Mouse (Mus musculus) cerebellum, adult 9-10 months (tissue): ENCODE results near the gene Ints7.

Experiments used
- DNase-seq: peaks from one replicate; pipeline ENCODE4 v3.0.0; 2022

The Ints7 gene

DNA sequence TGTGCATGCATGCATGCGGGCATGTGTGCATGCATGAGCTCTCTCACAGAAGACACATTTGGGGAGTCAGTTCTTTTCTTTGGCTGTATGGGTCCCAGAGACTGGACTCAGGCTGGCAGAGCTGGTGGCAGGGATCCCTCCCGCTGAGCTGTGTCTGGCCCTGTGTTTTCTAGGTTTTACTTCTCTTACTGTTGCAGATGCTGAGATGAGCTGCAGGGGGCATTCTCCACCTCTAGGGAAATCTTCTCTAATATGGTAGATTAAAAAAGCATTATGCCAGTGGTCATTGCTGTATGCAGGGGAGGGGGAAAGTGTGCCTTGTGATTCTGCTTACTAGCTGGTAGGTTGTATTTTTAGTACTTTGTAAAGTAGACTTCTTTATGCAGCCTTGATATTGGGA lies 10.3 kb downstream of the Ints7 start:
- no peak for DNase-seq

DNA sequence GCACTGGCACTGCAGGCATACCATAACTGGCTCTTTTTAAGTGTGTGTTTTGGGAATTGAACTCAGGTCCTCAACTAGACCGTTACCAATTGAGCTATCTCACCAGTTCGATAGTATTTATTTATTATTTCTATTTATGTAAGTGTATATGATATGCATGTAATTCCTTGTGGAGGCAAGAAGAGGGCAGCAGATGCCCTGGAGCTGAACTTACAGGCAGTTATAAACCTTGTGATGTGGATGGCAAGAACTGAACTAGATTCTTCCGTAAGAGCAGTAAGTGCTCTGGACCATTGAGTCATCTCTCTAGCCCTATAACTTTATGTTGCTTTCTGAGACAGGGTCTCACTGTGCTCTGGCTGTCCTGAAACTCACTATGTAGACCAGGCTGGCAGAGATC lies 11.6 kb downstream of the Ints7 start:
- DNase-seq: no peak

DNA sequence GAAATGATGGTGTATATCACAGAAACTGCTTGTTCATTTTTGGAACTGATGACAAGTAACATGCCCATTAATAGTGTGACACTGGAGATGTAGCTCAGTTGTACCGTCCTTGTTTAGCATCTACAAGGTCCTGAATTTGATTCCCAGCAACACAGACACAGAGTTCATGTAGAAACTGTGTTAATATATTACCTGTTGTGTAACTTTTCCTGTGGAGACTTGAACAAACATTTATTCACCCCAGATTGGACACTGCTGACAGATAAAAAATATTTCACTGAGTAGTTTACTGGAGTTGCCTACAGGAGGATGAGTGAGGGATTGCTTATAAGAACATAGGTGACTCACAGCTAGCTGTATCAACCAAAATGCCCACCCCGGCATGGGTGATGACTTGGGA lies 13.3 kb downstream of the Ints7 start:
- no peak for DNase-seq

DNA sequence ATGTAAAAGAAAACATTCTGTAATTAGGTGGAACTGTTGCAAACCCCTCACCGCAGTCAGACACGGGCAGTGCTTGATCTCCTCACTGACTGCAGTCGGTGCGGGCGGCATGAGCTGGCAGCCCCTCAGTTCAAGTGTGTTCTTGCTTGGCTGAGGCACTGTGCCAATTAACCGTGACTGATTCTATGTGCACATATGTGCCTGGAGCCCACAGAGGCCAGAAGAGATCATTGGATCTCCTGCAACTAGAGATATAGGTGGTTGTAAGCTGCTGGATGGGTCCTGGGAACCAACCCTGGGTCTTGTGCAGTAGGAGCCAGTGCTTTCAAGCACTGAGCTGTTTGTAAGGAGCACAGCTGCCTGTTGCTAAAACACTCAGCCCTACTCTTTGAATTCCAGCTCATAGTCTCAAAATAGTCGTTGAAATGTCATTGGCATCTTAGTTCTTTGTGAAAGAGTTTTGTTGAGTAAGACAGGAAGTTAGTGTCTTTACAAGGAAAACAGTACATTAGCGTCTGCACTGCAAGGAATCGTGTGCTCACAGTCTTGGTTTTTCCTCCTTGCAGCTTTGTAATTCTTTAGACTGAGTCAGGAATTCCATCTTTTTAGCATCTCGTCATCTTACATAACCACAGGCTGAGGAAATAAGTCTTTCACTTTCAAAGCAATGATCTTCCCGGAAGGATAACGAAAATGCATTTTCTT lies 16.7 kb downstream of the Ints7 start:
- DNase-seq: no peak

DNA sequence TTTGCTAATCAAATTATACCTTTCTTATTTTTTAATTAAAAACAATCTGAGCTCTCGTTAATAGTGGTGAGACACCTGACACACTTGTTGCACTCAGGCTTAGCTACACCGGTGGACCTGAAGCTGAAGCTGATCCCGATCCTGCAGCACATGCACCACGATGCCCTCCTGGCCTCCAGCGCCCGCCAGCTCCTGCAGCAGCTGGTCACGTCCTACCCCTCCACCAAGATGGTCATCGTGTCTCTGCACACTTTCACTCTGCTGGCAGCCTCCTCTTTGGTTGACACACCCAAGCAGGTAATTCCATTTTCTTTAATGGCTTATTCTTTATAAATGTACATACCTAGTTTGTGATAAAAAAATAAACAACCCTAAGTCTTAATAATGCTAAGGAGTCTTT lies 20.6 kb downstream of the Ints7 start:
- no peak for DNase-seq

DNA sequence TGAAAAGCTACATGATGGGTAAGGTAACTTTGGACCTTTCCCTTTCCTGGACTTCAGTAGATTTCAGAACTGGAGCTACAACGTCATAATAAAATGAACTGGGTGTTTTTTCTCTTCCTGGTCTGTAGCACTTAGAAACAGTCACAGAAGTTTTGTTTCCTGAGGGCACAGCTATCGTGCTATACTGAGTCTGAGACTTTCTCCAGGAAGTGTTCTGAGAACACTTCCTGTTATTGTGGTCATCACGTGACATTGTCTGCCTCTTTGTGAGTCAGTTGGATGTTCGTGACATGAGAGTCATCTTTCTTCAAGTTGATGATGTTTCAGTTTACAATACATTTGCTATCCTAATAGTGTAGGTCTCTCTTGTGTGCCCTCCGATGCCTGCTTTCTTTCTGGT lies 23.8 kb downstream of the Ints7 start:
- no peak for DNase-seq

DNA sequence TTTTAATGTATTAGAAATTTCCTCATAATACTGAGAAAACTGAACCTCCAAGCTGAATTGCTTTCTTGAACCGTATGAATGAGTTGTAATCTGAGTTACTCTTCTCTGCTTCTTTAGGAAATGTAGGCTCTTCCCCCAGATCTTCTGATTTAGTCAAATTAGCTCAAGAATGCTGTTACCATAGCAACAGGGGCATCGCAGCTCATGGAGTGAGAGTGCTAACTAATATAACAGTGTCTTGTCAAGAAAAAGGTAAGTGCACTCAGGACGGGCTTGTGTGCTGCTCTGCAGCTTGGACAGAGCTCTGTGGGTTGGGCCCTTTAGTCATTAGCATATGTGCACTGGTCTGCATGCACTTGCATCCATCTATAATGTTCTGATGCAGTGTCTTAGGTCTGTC lies 29.3 kb downstream of the Ints7 start:
- DNase-seq: no peak

DNA sequence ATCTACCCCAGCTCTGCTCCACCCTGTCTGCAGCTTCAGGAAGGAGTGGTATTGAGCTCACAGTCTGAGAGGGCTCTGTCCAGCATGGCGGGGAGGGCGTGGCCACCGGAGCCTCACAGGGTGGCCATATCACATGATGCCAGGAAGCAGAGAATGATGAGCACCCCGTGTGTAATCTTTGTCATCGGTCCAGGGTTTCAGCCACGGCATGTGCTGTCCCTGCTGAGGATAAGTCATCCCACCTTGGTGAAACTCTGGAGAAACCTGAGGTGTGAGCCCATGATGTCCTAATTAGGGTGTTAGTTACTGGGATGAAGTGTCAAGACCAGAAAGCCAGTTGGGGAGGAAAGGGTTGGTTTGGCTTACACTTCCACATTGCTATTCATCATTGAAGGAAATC lies 33.6 kb downstream of the Ints7 start:
- DNase-seq: no peak

DNA sequence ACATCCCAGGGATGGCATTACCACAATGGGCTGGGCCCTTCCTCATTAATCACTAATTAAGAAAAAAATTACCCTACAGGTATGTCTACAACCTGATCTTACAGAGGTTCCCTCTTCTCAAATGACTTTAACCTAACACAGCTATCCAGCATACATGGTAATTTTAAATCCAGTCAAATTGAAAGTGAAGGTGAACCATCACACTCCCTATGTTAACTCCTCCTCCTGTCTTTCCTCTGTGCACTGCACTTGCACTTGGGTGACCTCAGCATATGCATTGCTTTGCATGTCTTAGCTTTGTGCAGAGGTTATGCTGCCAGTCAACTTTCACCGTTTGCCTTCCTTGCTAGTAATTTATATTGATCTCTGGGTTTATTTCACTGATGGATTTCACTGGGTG lies 34.1 kb downstream of the Ints7 start:
- no peak for DNase-seq

DNA sequence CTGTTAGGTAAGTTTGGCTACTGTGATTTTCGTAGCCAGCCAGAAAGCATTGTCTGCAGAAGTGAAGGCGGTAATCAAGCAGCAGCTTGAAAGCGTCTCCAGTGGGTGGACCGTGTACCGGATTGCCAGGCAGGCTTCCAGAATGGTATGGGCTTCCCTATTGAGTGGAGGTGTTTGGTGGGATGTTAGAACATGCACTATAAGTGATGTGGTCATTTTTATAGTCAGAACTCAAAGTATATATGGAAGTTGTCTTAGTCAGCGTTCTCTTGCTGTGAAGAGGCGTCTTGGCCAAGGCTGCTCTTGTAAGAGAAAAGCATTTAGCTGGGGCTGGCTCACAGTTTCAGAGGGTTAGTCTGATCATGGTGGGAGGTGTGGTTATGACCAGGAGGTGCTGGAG lies 34.9 kb downstream of the Ints7 start:
- no peak for DNase-seq

DNA sequence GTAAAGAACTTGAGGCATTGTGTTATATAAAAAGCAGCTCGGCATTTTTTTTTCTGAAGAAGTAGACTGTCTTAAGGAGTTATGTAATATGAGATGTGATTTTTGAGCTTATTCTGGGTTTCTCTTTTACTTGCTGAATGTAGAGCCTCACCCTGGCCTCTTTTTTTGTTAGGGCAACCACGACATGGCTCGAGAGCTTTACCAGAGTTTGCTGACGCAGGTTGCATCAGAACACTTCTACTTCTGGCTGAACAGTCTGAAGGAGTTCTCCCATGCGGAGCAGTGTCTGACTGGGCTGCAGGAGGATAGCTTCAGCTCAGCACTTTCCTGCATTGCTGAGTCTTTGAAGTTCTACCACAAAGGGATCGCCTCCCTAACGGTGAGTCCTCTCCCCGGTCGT lies 36.2 kb downstream of the Ints7 start:
- DNase-seq: no peak

DNA sequence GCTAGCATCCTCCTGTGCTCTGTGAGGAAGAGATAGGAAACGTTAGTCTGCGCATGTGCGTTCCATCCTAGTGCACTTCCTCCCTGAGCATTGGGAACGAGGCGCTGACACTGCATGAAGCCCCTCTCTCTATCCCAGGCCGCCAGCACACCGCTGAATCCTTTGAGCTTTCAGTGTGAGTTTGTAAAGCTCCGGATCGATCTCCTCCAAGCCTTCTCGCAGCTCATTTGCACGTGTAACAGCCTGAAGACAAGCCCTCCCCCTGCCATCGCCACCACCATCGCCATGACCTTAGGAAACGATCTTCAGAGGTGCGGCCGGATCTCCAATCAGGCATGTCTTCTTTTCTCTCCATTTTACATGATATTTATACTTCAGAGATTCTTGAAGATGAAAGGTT lies 37.4 kb downstream of the Ints7 start:
- DNase-seq: no peak

DNA sequence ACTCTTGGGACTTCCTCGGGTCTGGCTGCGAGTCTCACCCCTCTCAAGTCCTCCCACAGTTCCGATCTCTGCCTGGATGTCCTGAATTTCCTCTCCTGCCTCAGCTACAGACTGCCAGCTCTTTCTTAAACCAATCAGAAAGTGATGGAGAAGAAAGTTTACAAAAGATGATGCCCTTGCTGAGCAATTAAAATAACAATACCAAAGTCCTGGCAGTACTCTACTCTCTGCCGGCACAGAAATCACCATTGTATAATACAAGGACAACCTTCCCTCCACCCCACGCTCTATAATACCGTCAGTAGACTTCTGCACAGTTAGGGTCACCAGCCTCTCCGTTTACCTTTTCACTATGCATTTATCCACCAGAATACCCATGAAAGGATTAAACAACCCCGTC lies 40.8 kb downstream of the Ints7 start:
- DNase-seq: no peak

DNA sequence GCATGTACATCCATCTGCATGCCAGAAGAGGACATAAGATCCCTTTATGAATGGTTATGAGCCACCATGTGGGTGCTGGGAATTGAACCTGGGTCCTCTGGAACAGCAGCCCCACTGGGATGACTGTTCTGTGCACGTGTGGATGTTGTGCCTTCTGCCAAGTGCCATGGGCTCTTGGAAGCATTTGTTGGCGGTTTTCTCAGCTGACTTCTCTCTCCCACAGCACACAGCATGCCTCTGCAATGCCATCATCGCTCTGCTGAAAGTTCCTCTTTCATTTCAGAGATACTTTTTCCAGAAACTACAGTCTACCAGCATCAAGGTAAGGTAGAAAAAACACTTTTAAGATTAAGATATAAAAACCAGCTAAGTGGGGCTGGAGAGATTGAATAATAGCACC lies 42.2 kb downstream of the Ints7 start:
- DNase-seq: no peak

DNA sequence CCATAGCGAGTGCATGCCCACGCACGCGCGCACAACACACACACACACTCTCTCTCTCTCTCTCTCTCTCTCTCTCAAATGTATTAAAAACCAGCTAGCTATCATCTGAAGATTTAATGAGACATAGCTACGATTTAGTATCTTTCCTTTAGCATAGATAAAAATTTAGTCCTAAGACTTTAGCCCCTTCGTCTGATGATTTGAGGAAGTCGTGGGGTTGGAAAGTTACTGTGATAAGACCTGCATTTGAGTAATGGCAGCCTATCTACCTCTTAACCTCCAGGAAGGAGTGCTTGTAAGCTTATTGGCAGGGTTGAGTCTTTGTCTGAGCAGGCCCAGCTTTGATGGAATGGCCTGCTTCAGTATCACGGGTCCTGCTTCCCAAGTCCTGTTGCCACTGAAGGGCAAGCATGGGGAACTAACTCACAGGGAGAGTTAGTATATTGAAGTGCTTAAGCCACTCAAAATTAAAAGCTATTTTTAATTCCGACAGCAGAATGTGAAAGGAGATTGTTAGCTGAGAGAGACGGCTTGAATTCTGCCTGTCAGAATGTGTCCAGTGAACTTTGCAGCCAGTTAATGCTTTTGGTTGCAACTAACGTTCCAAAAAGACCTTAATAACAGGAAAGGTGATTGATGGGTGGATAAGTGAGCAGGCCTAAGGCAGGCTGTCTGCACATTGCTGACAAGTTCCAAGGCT lies 42.8 kb downstream of the Ints7 start:
- no peak for DNase-seq

DNA sequence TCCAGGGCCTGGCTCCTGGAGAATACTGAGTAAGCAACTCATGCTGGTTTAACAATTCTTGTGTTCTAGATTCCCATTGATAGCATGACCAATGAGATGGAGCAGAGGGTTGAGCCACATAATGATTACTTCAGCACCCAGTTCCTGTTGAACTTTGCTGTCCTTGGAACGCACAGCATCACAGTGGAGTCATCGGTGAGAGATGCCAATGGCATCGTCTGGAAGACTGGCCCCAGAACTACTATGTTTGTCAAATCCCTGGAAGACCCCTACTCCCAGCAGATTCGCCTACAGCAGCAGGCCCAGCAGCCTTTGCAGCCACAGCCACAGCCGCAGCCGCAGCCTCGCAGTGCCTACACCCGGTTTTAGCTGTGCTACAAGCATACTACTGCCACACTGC lies 45.7 kb downstream of the Ints7 start:
- no peak for DNase-seq

DNA sequence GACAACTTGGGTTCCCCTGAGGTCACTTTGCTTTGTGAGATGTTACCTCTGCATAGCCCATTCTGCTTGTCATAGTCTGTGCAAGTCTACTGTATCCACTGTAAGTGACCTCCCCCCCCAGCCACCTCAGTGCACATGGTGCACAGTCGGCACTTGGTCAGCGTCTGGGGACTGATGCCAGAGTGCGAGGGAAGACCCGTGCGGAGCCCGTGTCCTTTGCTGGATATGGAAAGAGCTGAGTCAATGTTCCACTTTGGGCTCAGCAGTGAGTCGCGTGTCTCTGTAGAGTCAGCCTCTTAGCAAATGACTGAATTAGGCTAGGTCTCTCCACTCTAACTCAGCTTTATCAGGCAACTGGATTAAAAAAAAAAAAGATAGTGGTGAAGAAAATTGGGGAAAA lies 47.4 kb downstream of the Ints7 start:
- DNase-seq: no peak

DNA sequence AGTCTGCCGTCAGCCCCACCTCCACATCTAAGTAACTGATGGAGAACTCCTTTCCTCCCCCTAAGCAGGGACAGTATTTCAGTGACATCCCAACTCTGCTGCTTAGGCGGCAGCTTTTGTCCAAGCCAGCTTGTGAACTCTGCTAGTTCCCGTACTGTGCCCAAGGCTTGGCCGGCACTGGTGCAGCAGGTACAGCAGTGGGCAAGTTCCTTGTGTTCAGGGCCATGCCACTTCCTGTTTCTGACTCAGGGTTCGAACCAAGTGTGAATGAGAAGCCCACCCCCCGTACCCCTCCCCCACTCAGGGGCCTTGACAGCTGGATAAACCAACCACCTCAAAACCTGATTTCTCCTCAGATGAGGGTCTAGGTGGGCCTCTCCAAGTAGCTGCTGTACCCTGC lies 49.1 kb downstream of the Ints7 start:
- no peak for DNase-seq

DNA sequence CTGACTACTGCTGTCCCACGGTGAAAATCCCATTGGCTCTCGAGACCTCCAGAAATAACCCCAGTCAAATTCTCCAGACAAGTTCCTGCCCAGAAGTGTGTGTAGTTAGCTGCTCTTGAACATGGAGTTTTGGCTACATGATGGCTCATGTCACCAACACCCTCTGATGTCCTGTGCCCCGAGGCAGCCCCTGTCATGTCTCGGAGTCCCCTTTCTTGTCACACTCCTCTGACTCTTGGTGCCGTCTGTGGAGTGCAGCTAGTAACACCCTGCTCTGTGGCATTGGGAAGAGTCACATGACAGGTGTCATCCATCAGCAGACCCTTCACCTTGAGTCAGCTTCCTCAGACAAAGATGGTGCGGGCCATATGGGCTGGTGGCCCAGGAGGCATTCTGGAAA lies 49.6 kb downstream of the Ints7 start:
- DNase-seq: no peak

DNA sequence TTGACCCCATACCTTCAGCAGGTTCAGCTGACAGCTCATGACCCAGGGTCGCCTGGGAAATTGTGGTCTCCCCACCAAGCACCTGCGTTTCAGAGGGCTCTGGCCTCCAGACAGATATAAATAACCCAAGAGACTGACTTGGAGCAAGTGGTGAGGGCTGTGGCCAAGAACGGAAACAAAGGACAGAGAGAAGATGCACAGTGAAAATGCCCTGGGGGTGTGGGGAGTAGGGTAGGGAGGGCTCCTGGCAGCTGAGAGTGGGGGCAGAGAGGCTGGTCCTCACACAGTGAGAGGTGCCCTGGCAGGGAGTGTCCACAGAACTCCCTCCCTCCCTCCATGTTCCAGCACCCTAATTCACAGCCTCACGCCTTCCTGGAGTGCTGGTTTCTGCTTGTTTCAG lies 50.2 kb downstream of the Ints7 start:
- no peak for DNase-seq

DNA sequence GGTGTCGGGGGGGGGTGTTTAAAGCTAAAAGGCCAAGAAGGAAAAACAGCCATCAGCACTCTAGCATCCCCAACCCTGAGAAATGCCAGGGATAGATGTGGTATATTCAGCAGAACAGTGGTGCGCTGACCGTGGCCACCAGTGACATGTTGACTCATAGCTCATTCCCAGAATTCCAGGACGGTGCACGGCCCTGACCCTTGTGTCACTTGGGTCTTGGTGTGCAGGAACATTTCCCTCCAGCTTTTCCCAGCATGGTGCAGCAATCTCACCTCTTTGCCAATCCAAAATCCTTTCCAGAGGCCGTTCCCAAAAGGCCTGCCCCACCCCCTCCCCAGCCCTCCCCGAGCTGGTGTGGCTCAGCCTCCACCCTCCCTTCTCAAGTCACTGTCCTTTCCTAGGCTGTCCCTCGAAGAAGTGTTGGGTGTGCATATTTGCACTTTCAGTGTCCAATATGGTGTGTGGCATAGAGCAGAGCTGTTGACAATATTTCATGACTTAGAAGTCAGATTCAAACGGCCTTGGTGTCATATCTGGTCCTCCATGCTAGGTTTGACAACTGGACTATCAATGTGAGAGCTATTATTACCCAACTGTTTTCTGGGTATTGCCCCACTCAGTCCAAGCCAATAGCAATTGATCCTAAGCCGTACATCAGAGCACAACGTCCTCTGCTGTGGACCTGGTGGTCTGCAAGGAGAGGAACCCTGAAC lies 53.2 kb downstream of the Ints7 start:
- no peak for DNase-seq

DNA sequence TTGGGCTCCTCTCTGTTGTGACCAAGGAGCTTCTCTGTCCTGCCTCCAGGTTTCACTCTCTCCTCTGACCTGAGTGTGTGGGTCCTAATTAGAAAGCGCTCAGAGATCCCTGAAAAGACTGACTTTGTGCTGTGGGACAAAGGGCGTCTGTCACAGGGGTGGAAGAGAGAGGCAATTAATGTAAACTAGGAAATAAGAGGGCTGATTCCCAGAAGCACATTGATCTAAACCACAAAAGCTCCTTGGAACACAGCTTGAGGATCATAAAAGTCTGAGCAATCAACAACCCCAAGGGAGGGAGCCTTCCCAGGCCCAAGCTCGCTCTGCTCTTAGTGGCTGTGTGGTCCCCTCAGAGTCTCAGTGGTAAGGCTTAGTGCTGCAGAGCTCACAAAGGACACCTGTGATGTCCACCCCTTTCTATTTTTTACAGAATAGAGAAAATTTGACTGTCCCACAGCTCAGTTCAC lies 53.8 kb downstream of the Ints7 start:
- DNase-seq: no peak

DNA sequence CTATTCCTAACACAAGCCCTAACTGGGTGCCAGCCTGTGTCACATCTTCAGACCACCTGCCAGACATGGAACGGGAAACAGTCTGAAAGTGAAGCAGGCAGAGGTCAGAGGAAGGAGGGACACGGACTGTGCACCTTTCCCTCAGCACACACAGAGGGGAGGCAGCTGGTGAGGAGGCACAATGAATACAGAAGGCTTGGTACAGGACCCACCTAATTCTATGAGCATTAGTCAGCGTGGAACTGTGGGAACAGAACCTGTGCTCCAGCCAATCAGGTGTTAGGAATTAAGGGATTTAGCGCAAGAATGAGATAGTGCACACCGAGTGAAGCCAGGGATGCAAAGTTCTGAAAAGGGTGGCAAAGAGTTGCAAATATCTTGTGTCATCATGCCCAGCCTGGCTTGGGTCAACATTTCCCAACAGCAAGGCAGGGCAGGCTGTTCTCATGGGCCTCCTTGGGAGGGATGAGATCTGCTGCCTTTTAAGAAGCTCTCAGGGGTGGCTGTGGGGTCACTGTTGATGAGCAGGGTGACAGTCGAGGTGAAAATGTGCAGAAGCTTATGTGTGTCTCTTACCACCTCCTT lies 57.2 kb downstream of the Ints7 start:
- DNase-seq: no peak

DNA sequence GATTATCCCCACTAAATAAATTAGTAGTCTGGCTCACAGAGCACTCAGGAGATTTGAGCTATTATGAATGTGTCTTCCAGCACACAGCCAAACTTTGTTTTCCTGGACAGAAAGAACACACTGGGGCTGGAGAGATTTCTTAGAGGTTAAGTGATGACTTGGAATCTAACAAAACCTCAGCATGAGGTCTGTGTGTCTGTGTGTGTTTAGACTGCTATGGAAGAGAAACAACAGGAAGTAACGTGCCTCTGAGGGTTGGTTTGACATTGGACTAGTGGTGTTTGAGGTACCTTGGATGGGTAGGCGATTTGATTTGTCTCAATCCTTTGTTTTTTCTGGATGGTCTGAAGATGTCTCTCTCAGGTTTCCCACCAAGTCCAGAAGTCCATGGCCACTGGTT lies 58.7 kb downstream of the Ints7 start:
- no peak for DNase-seq
